Mouse (Mus musculus): ENCODE results near the gene Epb41l2.

DNA sequence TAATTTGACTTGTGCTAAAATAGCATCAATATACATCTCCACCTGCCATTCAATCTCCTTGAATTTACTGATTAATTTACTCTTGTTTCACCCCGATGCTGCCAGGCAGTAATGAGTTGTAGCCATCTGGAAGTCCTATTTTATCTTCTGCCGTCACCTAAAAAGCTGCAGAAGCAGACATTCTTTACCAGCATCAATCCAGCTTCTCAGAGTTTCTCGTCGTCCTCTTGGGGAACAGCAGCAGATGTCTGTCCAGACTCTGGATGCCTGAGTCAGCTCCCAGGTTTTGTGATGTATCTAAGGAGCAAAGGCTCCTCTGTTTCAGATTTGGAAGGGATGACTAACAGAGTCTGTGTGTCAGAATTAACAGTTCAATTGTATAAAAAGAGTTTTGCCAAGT, 193.3 kb downstream of the Epb41l2 start:
- TF ChIP-seq CTCF (IDR thresholded peaks at IDR 0.05; ENCODE audit: borderline replicate concordance, control insufficient read depth, extremely low read depth, insufficient read depth, low read length, poor library complexity) (no peak), POLR2A (IDR thresholded peaks at IDR 0.05; ENCODE audit: control insufficient read depth, extremely low read depth, insufficient read depth, low read length, poor library complexity) (no peak)
